Mouse (Mus musculus) large intestine, adult 2 months (tissue): ENCODE data around the gene Lrrc61. TPM values are rescaled to one million over a fixed set of nuclear protein-coding genes. Genes with fewer than 3 reads are reported as not detected.
"Not testable (repeated sequence)": the region's sequence is repeated elsewhere in the genome, so short reads cannot be mapped to it uniquely, and the experiment has no call there.

ENCODE experiments used
- DNase-seq: peaks from one replicate; pipeline ENCODE4 v3.0.0-alpha.2; 2012; ENCODE audit warnings: low read depth, low spot score
- WGBS: fragments of 180-500 bp; shearing (Covaris S2); methylation state at CpG from one replicate; pipeline ENCODE4 v1.1.7; 2018; 5-methylcytosine and 5-hydroxymethylcytosine counted together
- polyA plus RNA-seq: library from polyadenylated mRNA; depleted of rRNA; stranded (reverse); fragments of >200 nt; gene quantifications from 2 replicates; pipeline ENCODE4 v1.2.3, GENCODE M21; 2012; rRNA removed

The Lrrc61 gene
- polyA plus RNA-seq, result 12.1 and 17.2 TPM in 2 replicates

- WGBS, result 1% methylated on average over 39 of the region's 39 CpGs
- peak; percentile 73 for DNase-seq
Observed at GRCm38 (mm10) chr6:48554280-48555103, at the start of gene Lrrc61. TSS of gene Lrrc61 (plus strand) at chr6:48554796.

DNA sequence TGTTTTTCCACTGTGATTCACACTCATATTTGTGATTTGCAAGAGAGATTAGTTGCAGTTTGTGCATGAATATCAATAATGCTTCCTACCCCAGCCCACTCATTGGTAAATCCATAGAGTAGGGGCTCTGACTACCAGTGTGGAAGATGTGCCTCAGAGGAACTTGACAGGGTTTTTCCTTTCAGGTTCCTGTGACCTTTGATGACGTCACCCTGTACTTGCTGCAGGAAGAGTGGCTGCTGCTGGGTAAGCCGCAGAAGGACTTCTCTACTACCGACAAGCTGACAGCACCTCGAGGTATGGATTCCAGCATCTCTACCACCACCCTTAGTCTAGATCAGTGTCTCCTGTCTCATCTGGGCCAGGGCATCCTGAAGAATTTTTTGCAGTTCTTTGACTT lies 46.5 kb upstream of the Lrrc61 start:
- WGBS, result 71% methylated on average over 4 of the region's 4 CpGs
- no peak for DNase-seq

DNA sequence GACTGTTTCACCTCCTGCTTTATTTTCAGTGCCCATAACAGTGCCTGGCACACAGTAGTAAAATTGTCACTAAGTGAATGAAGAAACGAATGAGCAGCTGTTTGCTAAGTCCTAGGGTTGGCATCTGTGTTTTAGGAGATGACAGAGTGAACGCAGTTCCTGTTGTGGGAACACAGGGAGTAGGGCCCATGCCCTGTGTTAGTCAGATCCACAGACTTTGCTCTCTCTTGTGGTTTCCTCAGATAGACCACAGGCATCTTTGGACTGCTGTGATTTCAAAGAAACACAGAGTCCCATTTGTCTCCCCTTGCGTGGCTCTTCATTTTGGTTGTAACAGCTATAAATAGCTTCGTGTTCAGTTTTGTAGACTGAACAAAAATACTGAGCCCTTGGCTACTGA lies 44.2 kb upstream of the Lrrc61 start:
- WGBS, result 51% methylated on average over 4 of the region's 4 CpGs

DNA sequence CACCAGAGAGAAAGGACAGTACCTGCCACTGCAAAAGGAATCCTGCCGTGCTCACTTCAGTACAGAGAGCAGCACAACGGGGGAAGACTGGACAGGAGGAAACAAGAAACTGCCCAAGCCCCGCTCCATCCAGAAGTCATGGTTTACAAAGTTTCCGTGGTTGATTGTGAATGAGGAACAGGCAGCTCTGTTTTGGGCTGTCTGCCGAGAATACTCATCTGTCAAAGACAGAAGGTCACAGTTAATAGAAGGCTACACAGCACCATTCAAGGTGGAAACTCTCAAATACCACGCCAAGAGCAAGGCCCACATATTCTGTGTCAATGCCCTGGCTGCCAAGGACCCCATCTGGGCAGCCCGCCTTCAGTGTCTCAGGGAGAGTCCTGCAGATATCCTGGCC lies 42.7 kb upstream of the Lrrc61 start:
- WGBS, result 88% methylated on average over 7 of the region's 7 CpGs
- no peak for DNase-seq

More for the DNA sequence above, 44.2 kb upstream of the Lrrc61 start:
- DNase-seq, result no peak

DNA sequence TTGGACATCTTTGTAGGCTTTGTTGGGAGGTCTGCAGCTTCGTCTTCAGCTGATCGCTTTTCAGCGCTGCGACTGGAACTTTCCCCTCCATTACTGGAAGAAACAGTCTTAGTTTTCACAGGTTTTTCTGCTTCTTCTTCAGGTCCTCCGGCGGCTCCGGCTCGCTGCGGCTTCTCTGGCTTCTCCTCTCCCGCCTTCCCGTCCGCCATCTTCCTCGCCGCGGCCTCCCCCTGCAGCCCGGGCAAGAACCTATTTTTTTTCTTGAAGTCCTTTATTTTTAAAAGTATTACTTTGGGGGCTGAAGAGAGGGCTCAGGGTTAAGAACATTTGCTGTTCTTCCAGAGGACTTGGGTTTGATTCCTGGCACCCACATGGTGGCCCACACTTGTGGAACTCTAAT lies 29.7 kb upstream of the Lrrc61 start:
- 97% methylated on average over 16 of the region's 16 CpGs for WGBS
- not testable (repeated sequence) for DNase-seq

DNA sequence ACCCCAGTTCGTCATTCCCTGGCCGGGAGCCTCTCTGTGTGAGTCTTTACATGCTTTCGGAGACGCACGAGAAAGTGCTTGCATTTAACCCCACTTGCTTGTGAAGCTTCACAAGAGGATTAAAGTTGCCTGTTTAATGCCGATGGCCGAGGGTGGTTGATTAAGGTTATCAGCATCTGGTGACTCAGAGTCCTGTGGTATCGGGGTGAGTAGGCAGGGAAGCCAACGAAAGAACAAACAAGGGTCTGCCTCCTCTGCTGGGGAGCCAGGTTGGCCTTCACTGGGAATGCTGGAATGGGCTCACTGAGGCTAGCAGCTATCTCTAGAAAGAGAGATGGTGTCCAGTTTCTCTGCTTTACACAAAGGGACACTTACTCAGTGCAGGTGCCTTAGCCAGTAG lies 26.7 kb upstream of the Lrrc61 start:
- 93% methylated on average over 9 of the region's 9 CpGs for WGBS
- DNase-seq, result no peak

- WGBS, result 77% methylated on average over 14 of the region's 14 CpGs
- no peak for DNase-seq
Observed at GRCm38 (mm10) chr6:48529261-48529660, 25.3 kb upstream of the Lrrc61 start.

GRCm38 (mm10) chr6:48529871-48530440 lies 24.6 kb upstream of the Lrrc61 start:
- WGBS, result 87% methylated on average over 16 of the region's 16 CpGs
- DNase-seq, result no peak

DNA sequence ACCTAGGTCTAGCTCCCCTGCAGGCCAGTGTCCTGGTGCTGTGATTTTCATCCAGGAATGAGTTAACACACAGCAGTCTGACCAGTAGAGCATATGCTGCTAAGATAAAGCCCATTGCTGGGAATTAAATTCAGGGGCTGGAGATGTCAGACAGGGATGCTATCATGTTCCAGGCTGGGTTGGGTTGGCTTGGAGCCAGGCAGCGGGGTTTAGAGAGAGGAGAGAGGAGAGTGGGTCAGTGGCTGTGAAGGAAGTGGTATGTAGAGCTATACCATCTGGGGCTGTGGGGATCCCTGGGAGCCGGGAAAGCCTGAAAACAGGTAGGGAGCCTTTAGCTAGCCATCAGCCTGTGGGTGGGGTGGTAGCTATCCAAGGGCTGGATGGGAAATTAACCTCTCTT lies 23.7 kb upstream of the Lrrc61 start:
- WGBS, result 70% methylated on average over 2 of the region's 2 CpGs
- DNase-seq, result no peak

GRCm38 (mm10) chr6:48533475-48533874 lies 21.1 kb upstream of the Lrrc61 start:
- 78% methylated on average over 2 of the region's 2 CpGs for WGBS
- DNase-seq, result no peak

DNA sequence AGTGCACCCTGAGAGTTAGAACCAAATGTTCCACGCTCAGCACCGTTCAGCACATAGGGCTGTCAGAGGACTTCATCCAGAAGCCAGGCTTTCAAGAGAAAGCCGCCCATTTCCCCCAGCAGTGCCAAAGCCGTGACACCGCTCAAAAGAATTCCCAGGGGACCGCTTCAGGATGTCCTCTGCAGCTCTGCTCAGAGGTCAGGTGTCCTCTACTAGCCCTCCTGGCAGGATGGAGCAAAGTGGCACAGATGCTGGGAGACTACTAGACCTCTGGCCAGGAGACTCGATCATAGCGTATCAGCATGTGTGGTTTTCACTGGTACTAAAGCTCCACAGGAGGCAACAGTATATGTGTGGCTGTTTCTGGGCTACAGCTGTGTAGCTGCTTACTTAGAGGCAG lies 19.7 kb upstream of the Lrrc61 start:
- no peak for DNase-seq
- 82% methylated on average over 8 of the region's 8 CpGs for WGBS

- WGBS, result 68% methylated on average over 4 of the region's 4 CpGs
- DNase-seq, result no peak
Observed at GRCm38 (mm10) chr6:48536091-48536490, 18.5 kb upstream of the Lrrc61 start.

GRCm38 (mm10) chr6:48537105-48537954 lies 17.3 kb upstream of the Lrrc61 start, which contains the start of gene Atp6v0e2:
TSS of gene Atp6v0e2 (plus strand) at chr6:48537615.
- no peak for DNase-seq
- WGBS, result 12% methylated on average over 38 of the region's 38 CpGs

- WGBS, result 70% methylated on average over 5 of the region's 5 CpGs
- DNase-seq, result no peak
Observed at GRCm38 (mm10) chr6:48538841-48539737, 15.5 kb upstream of the Lrrc61 start.

- 84% methylated on average over 5 of the region's 5 CpGs for WGBS
- DNase-seq, result no peak
Observed at GRCm38 (mm10) chr6:48539860-48540259, 14.7 kb upstream of the Lrrc61 start.

DNA sequence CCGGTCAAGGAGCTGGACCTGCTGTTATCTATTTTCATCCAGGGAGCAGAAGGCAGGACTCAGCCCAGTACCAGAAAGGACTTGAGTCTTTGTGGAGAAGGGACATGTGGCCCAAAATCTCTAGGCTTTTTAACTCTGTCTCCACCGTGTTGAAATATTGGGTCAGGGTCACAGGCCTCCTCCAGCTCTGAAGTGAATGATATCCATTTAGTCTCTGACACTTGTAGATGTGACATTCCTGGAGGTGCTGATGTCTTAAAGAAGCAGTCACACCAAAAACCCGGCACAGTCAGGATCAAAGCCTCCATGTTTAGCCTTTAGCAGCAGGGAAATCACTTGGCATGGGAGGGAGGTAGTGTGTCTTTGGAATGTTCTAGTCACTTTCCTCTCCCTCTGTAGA lies 13.9 kb upstream of the Lrrc61 start:
- DNase-seq, result no peak
- WGBS, result 78% methylated on average over 3 of the region's 3 CpGs

- WGBS, result 21% methylated on average over 7 of the region's 7 CpGs
- DNase-seq, result no peak
Observed at GRCm38 (mm10) chr6:48541560-48542450, 12.8 kb upstream of the Lrrc61 start.

DNA sequence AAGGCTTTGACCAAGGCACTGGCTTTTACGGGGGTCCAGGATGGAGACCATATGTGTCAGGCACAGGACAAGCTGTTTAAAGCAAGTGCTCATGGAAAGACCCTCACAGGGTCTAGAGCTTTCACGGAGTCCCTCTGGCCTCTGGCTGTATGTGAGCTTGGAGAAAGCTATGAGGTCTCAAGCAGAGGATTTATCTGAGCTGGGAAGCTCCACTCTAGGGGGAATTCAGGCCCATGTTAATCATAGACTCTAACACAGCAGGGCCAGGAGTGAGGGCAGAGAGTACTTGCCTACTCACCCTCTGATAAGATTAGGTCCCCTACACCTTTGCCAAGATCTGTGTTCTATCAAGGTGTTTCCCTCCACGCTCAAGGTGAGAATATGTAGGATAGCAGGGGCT lies 12.0 kb upstream of the Lrrc61 start:
- 83% methylated on average over 3 of the region's 3 CpGs for whole genome bisulfite sequencing
- DNase-seq, result no peak
